Mouse (Mus musculus) c-Kit-positive CD71-positive TER-119-negative erythroid progenitor cells, embryonic 14.5 days (primary cell): ENCODE data around the gene Klf15.

ENCODE experiments used
- DNase-seq: peaks from one replicate; pipeline ENCODE4 v3.0.0-alpha.2; 2013; ENCODE audit warnings: low read depth

The Klf15 gene

DNA sequence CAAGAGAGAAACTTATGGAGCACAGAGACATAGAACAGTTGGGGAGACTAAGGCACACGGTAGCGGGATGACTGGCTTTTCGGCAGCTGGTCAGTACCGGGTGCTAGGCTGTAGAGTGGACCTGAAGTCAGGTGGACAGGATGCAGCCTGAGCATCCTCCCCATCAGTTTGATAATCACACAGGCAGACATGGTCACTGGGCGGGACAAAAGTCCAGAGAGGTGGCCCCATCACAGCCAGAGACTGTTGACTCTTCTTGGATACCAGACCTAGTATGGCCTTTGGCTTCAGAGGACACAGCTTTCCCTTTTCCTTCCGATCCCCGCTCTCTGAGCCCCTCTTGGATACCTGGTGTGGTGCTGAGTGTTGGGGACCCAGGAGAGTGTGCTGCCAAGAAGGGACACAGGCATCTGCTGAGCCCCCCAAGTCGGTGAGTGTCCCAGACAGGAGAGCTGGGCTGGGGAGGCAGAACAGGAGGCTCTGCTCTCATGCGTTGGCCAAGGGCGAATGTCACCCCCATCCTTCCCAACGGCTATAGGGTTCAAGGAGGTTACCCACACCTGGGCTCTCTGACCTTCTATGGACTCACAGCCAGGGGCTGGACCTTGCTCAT lies 2.8 kb downstream of the Klf15 start:
- no peak for DNase-seq

DNA sequence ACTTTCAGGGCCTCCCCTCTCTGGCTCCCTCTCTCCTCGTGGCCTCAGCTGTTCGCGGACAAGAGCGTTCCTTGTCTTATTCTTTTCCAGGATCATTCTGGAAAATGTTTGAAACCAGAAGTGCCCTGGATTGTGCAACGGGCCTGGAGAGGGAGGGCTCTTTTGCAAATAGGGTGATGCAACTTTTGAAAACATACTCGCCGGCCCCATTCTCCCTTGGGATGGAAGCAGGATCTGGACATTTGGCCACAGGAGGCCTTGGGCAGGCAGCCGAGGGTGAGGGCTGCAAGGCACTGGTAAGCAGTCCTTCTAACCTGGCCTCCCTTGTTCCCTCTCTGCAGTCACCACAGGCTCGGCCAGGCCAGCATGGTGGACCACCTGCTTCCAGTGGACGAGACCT lies 3.7 kb downstream of the Klf15 start:
- DNase-seq, result no peak

GRCm38 (mm10) chr6:90466847-90467410 lies 4.6 kb downstream of the Klf15 start:
- DNase-seq, result no peak

GRCm38 (mm10) chr6:90468216-90468615 lies 5.8 kb downstream of the Klf15 start:
- no peak for DNase-seq

DNA sequence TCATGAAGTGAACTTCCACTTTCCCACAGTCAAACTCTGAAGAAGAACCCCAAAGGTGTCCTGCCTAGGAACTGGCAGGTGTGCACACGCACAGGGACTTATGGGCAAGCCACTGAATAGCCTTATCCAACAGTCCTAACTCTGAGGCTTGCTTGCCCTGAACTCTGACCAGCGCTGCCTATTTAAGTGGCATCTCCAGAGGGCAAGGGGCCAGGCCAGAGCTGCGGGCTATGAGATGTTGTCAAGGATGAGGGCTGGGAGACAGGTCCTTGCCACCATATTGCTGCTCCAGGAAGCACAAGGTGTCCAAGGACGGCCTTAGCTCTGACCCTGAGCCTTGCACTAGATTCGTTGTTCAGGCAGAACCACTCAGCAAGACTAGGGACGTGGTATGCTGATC lies 6.7 kb downstream of the Klf15 start:
- DNase-seq, result no peak

DNA sequence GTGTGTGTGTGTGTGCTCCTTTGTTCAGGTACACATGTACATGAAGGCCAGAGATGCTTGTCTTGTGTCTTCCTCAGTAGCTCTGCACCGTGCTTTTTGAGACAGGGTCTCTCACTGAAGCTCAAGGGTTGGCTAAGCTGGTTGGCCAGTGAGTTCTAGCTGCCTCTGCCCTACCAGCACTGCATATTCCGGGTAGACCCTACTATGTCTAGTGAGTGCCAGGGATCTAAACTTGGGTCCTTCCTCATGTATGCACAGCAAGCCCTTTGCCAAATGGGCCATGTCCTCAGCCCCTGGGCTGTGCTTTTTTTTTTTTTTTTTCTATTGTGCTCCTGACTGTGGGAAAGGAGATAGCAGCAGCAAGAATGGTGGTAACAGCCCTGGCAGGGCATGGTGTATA lies 7.9 kb downstream of the Klf15 start:
- no peak for DNase-seq

DNA sequence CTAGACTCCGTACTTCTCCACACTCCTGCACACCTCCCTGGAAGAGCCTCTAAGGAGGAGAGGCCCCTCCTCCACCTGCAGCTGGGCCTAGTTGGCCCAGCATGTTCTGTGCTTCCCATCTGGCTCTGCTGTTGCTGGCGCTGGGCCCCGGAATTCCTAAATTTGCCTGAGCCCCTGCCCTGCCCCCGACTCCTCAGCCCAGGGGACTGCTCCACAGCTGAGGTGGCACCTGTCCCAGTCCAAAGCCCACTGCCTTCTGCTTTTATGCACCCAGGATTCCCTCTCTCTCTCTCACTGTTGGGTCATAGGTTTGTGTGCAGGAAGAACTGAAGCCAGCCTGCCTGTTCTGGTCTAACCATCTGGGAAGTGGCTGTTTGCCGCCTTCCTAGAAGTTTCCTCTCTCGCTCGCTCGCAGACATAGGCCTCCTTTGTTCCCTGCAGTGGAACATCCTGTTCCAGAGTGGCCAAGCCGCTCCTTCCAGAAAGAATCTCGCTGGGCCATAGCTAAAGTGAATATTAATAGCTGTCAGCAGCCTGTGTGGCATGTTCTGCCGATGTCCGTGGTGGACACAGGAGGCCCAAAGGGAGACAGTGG lies 8.7 kb downstream of the Klf15 start:
- DNase-seq, result no peak

- DNase-seq, result no peak
Observed at GRCm38 (mm10) chr6:90472079-90472478, 9.7 kb downstream of the Klf15 start.

DNA sequence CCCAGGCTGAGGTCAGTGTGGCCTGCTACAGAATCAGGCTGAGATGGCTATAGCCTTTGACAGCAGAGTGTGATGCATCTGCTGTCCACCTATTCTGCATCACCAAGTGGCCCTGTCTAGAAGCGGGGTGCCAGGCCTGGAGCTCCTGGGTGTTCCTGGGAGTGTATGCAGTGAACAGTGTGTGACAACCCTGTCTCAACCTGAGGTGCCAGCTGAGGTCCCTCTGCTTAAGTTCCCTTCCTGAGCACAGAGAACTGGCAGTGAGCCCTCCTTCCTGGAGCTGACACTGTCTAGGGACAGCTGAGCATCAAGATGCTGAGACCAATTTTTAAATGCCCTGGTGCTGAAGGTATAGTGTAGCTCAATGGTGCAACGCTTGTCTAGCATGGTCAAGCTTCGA lies 10.3 kb downstream of the Klf15 start:
- DNase-seq, result no peak

DNA sequence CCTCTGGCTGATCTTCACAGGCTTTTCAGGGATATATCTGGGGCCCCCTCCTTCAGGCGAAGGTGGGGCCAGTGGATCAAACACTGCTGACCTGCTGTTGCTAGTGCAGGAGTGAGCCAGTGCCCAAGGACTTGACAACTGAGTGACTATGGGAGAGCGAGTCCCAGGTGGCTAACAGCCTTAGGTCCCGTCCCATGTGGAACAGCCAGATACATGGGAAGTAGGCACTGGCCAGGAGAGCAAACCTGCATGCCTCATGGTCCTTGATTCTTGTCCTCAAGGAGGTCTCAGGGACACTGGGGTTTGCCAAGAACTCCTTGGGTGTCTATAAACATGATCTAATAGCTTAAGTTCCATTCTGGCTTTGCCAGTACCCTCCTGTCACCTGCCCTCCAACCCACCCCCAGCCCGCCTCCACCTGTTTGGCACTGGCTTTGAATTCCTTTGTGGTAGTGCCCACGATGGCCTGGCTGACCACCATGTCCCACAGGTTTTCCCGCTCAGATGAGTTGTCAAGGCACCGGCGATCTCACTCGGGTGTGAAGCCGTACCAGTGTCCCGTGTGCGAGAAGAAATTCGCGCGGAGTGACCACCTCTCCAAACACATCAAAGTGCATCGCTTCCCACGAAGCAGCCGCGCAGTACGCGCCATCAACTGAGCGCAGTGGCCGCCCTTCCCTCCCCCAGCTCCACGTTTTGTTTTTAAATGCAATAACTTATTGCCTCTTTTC lies 11.4 kb downstream of the Klf15 start:
- DNase-seq, result no peak

DNA sequence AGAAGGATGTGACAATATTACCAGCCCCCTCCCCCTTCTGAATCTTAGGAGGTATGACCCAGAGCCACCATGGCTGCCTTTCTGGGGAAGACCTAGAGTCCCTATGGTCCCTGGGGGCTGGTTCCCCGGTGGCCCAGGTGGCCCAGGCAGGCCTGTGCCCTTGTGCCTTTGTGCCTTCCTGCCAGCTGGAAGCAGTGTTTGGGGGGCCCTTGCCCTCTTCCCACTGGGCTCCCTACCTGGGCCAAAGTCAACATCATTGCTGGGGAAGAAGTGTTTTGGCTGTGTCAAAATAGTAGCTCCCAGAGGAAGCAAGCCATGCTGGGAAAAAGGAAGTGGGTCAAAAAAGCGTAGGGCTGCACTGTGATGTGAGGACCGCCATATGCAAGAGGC lies 12.0 kb downstream of the Klf15 start:
- DNase-seq, result no peak

DNA sequence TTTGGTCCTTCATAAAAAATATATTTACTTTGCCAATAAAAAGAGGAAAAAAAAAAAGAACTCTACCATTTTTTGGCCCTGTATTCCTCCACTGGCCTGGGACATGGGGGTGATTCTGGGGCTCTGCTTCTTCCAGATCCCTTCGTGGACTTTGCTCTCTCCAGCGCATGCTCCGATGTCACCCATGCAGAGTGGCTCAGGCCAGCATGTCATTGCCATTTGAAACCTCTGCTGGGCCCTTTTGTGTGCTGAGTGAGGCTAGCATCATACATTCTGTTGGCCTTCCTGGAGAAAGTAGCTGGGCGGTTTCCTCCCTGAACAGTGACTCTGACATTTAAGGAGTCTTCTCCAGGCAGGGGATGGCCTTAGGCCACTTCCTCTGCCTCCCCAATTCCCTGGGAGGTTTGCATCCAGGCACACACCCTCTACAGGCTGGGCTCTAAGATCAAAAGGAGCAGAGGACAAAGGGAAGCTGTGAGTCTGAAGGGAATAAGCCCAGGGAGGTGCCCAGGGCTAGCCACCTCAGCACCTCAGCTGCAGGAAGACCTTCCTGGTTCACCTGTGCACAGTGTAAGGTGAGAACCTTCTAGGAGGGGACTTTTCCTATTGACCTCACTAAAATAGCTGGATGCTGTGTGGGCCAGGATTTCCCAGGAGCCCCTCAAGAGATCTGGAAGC lies 12.9 kb downstream of the Klf15 start:
- no peak for DNase-seq

DNA sequence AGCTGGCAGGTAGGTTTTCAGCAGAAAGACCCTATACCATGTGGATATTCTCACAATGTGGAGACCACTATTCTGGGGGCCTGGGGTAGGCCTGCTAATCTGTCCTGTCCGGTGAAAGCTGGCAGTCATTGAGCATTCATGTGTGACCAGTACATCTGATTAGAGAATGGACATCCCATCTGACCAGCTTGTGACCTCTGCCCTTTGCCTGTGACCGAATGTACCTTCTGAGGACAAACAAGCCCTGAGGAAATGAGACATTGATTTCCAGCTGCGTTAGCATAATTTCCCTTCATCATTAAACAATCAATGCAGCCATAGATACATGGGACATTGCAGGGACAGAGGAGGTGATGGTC lies 13.5 kb downstream of the Klf15 start:
- no peak for DNase-seq

- DNase-seq, result no peak
Observed at GRCm38 (mm10) chr6:90476941-90477518, 14.7 kb downstream of the Klf15 start.

DNA sequence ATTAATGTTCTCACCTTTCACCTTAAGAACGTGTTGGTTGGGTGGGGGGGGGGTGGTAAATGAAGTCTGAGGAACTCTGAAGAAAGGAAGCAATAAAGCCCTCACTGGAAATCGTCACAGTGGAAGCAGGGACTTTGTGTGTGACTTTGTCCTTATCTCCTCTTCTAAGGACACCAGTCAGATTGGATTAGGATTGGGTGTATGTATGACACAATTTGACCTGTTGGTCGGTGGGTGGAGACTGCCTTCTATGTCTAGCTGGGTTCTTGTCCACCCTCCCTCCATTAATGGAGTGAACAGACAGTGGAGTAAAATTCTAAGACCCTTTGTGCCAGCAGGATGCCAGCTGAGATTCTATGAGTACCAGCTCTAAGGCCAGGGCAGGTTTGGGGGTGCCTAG lies 21.9 kb downstream of the Klf15 start:
- no peak for DNase-seq

DNA sequence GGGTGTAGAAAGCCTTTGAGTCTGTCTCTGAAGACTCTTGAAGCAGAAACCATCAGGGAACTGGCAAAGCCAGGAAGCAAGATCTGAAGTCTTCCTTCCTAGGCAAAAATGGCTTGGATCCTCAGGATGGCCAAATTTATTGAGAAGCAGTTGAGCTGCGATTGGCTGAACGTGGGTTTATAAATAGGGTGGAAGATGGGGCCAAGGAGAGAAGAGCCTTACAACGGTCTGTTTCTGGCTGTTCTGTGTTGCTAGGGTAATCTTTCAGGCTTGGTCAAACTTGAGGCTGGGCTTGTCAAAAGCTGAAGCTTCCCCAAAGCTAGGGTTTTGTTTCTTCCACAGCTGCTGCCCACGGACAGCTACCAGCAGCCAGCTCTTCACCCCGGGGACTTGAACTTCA lies 22.5 kb downstream of the Klf15 start:
- no peak for DNase-seq

DNA sequence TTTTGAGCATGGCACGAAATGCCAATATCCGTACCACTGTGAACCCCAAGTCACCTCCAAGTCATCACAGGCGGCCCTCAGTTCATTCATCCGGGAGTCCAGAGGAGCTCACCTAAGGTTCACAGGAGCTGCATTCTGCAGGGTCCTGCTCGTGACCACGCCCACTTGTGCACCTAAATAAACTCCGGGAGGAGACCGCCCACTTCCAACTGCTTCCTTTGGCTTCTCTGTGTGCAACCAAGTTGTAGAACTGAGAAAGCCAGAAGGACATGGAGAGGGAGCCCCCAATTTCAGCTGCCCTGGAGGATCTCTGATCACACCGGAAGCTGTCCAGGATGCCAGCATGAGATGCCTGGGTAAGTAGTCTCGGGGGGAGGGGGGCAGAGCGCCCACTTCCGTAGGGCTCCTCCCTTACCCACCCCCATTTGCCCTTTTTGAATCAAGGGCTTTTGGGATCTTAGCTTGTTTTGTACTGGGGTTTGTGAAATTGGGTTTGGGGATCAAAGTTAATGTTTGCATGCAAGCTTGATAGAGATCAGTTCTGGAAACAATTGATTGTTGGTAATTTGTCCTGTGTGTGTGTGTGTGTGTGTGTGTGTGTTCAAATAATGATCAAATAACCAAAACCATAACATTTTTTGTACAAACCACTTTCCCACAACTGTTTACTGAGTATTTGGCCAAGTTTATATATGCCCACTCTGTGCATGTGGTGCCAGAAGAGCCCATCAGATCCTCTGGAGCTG lies 24.0 kb downstream of the Klf15 start, which contains the start of gene Aldh1l1:
Gene Aldh1l1, plus strand, starts transcription at position 252 of the 746 bp plus-strand sequence.
- no peak for DNase-seq

GRCm38 (mm10) chr6:90487531-90487930 lies 25.2 kb downstream of the Klf15 start:
- DNase-seq, result no peak

DNA sequence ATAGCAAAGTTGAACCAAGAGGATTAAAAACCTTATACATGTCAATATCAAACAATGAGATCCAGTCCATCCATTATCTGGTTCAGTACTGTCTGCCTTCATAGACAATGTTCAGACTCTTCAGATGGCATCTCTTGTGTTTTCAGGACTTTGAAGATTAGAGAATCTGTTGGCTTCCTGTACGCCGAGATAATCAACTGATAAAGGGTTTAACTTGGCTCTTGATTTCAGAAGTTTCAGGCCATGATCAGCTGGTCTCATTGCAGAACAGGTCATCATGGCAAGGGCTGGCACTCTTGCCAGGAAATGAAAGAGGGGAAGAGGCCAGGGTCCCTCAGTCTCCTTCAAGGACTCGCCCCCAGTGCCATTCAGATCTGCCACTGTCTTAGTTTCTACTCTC lies 27.2 kb downstream of the Klf15 start:
- DNase-seq, result no peak

DNA sequence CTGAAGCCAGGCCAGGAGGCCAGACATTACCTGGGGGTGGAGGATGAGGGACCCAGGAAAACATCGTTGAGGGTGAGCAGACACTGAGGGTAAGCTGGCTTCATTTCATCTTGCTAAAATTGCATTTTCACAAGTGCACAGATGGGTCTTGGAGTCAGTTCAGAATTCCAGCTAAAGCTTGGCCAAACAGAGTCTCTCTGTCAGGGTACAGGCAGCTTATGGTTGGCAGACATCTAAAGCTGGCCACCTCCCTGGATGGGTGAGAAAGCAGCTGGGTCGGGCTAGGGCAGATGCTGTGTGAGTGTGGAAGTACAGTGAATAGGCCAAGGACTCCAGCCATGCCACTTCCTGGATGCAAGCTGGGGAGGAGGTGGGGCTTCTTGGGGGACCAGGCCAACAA lies 28.6 kb downstream of the Klf15 start:
- DNase-seq, result no peak

DNA sequence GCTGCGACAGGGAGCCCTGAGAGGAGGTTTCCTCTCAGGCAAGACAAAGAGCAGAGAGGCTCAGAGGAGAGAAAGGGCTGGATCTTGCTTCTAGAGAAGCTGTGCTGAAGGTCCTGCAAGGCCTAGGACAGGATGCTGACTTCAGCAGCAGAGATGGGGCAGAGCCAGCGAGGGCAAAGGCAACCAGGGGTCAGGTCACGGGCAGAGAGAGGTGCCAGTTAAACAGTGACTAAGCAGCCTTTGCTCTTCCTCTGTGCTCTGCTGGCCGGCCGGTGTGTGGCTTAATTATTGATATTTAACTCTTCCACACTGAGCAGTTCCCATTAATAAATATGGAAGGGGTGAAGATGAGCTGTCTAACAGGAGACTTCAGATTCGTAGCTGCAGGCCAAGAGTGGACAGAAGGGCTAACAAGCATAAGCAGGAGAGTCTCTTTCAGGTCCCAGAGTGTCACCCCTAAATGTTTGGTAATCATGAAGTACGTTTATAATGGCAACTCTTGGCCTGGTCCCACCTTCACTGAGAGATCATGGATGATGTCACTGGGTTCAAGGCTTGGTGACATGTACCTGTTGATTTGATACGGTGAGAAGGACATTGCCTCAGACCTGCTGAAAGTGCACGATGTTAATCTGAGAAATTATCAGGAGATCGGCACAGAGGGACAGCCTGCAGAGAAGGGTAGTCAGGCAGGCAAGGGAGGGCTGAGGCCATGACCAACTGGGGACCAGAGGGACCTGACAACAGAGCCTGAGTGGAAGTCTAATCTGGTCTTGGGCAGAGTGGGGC lies 29.8 kb downstream of the Klf15 start:
- no peak for DNase-seq
